Mouse (Mus musculus): ENCODE data around the gene Gm10309. TPM values are rescaled to one million over a fixed set of nuclear protein-coding genes. Genes with fewer than 3 reads are reported as not detected.

Gene Gm10309
- polyA plus RNA-seq, 1 experiment from 2014 or later = 0.53 TPM

DNA sequence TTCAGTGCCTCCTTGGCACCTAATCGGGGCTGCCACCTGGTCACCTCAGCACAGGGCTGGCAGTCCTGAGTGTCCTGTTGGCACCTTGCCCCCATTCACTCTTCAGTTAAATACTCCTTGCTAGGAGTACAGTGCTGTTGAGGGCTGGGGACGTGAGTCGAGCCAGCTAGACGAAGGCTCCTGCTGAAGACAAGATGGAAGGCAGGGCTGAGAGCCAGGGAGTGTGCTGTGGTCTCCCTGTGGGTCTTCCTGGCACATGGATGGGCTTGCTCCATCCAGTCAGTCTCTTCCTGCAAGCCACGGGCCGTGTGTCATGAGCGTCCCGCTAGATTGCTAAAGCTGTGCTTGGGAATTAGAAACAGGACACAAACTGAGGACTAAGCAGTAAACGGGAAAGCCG lies 30.1 kb upstream of the Gm10309 start:
- Histone ChIP-seq H3K9me3 (ENCODE audit: low read depth, low read length) (no peaks in the 10 kb centered on the region), H3K36me3 (ENCODE audit: insufficient read depth) (no peaks in the 10 kb centered on the region), H3K27ac (ENCODE audit: low read depth) (no peak overlapping the region), H3K9ac (no peak overlapping the region), H3K4me3 (ENCODE audit: low read depth, low read length) (no peak overlapping the region), H3K27me3 (ENCODE audit: insufficient read depth, low read length) (no peaks in the 10 kb centered on the region), H3K4me1 (ENCODE audit: insufficient read depth) (no peaks in the 10 kb centered on the region), H3K4me2 (no peak overlapping the region)
- DNase-seq (no peak), ATAC-seq (ENCODE audit: insufficient read depth) (peak; percentile 7; the same call in 1 of the 2 replicates)
- 76% methylated on average over 10 of the region's 10 CpGs for WGBS
- no peak for TF ChIP-seq CTCF (IDR thresholded peaks at IDR 0.05; ENCODE audit: low read depth)

DNA sequence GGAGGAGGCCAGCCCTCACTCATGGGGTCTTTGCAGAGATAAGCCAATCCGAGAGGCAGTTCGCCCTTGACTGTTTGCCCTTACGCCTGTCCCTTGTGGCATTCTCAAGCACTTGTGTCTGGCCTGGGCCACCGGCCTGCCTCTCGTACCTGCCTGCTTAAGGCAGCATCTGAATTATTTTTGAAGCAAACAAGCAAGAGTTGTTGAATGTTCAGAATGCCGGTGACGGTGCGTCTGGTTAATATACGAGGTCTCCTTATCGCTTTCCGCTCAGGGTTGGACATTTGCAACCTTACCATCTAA lies 28.5 kb upstream of the Gm10309 start:
- ATAC-seq (ENCODE audit: insufficient read depth) (no peak), DNase-seq (no peak)
- Histone ChIP-seq H3K4me1 (ENCODE audit: insufficient read depth) (no peaks in the 10 kb centered on the region), H3K9ac (no peak overlapping the region), H3K27me3 (ENCODE audit: insufficient read depth, low read length) (no peaks in the 10 kb centered on the region), H3K27ac (ENCODE audit: low read depth) (no peak overlapping the region), H3K9me3 (ENCODE audit: low read depth, low read length) (no peaks in the 10 kb centered on the region), H3K4me2 (no peak overlapping the region), H3K36me3 (ENCODE audit: insufficient read depth) (no peaks in the 10 kb centered on the region), H3K4me3 (ENCODE audit: low read depth, low read length) (no peak overlapping the region)
- 70% methylated on average over 11 of the region's 11 CpGs for WGBS
- no peak for TF ChIP-seq CTCF (IDR thresholded peaks at IDR 0.05; ENCODE audit: low read depth)

DNA sequence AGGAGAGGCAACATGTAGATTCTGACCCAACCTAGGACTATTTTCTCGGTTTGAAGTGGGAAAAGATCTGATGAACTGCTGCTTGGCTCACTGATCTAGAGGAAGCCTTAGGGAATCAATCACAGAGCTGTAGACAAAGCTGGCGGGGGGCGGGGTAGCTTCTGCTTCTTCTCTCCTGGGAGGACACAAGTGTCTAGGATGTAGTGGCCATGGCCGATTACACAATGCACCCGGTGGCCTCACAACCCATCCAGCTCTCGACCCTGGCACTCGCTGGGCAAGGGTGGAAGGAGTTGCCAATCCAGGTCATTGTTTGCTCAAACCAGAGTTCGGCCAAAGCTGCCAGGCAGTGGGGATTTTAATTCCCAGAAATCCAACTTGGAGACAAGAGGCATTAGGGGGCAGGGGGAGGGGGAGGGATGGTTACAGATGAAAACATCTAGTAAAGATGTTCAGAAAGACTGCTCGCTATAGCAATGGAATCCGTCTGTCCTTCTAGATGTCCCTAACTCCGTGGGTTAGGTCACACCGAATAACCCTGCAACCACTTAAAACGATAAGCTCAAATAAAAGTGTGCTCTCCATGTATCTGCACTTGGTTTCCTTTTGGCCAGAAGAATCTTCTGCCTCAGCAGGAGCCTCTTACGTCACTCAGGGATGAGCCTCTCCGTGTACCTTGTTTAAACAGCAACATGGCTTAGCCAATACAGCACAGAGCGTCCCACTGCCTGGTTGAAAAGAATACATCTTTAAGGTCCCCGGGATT lies 27.9 kb upstream of the Gm10309 start:
- Histone ChIP-seq H3K4me1 (ENCODE audit: insufficient read depth) (no peaks in the 10 kb centered on the region), H3K27ac (ENCODE audit: low read depth) (no peak overlapping the region), H3K9ac (no peak overlapping the region), H3K4me2 (no peak overlapping the region), H3K9me3 (ENCODE audit: low read depth, low read length) (no peaks in the 10 kb centered on the region), H3K27me3 (ENCODE audit: insufficient read depth, low read length) (no peaks in the 10 kb centered on the region), H3K36me3 (ENCODE audit: insufficient read depth) (no peaks in the 10 kb centered on the region), H3K4me3 (ENCODE audit: low read depth, low read length) (no peak overlapping the region)
- DNase-seq (no peak), ATAC-seq (ENCODE audit: insufficient read depth) (no peak)
- no peak for TF ChIP-seq CTCF (IDR thresholded peaks at IDR 0.05; ENCODE audit: low read depth)
- WGBS = 54% methylated on average over 17 of the region's 17 CpGs

DNA sequence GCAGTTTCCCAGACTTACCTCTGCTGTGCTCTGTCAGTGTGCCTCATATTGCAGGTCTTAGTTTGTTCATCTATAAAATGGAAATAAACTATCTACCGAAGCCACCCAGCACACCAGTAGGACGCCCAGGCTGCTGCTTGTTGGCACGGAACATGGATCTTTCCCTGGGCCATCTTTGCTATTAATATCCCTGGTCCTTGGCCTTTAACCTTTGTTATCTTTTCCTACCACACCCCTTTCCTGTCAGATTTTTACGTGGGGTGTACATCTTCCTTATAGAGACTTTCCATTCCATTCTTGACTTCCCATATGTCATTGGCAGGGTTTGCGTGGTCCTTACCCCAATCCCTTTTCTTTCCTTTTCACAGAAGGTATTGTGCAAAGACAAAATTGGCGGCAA lies 26.2 kb upstream of the Gm10309 start:
- H3K9me3 ChIP-seq (ENCODE audit: low read depth, low read length) = no peaks in the 10 kb centered on the region
- no peak for DNase-seq
- no peaks in the 10 kb centered on the region for H3K27me3 ChIP-seq (ENCODE audit: insufficient read depth, low read length)
- no peak overlapping the region for H3K9ac ChIP-seq
- no peak overlapping the region for H3K4me2 ChIP-seq
- H3K36me3 ChIP-seq (ENCODE audit: insufficient read depth) = no peaks in the 10 kb centered on the region
- 68% methylated on average over 6 of the region's 6 CpGs for WGBS
- no peak for TF ChIP-seq CTCF (IDR thresholded peaks at IDR 0.05; ENCODE audit: low read depth)
- H3K4me3 ChIP-seq (ENCODE audit: low read depth, low read length) = no peak overlapping the region
- no peak overlapping the region for H3K27ac ChIP-seq (ENCODE audit: low read depth)
- ATAC-seq (ENCODE audit: insufficient read depth) = no peak
- H3K4me1 ChIP-seq (ENCODE audit: insufficient read depth) = no peaks in the 10 kb centered on the region

DNA sequence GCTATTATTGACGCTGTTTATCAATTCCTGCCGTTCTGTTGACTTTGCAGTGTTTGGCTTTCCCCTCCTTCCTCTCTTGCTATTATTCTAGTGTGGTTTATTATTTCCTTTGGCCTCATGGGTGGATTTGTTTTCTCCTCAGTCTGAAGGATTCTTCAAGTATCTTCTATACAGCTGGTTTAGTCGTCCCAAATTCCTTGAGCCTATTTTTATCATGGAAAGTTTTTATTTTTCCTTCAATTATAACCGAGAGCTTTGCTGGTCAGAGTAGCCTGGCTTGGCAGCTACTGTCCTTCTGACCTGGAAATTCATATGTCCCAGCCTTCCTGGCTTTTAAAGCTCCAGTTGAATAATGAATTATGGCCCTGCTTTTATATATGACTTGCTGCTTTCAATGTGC lies 24.4 kb upstream of the Gm10309 start:
- 35% methylated on average over 4 of the region's 4 CpGs for WGBS
- Histone ChIP-seq H3K9me3 (ENCODE audit: low read depth, low read length) (no peaks in the 10 kb centered on the region), H3K27me3 (ENCODE audit: insufficient read depth, low read length) (no peaks in the 10 kb centered on the region), H3K4me2 (no peak overlapping the region), H3K4me1 (ENCODE audit: insufficient read depth) (no peaks in the 10 kb centered on the region), H3K36me3 (ENCODE audit: insufficient read depth) (no peaks in the 10 kb centered on the region), H3K9ac (no peak overlapping the region), H3K27ac (ENCODE audit: low read depth) (no peak overlapping the region), H3K4me3 (ENCODE audit: low read depth, low read length) (no peak overlapping the region)
- ATAC-seq (ENCODE audit: insufficient read depth) (no peak), DNase-seq (peak; percentile 34)
- TF ChIP-seq CTCF (IDR thresholded peaks at IDR 0.05; ENCODE audit: low read depth) = no peak

DNA sequence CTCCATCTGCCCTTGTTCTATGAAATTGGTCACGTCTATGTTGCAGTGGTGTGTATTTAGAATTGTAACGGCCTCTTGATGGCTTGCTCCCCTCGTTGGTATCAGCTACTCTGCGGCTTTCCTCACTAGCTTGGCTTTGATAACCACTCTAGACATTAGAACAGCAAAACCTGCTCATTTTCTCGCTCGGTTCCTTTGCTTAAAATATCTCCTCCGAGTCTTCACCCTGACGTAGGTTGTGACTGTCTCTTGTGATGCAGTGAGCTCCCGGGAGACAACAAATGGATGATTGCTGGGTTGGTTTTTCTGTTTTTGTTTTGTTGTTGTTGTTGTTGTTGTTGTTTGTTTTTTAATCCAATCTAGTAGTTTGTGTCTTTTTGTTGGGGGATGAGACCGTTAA lies 24.0 kb upstream of the Gm10309 start:
- no peak overlapping the region for H3K9ac ChIP-seq
- no peaks in the 10 kb centered on the region for H3K9me3 ChIP-seq (ENCODE audit: low read depth, low read length)
- no peak for DNase-seq
- no peak overlapping the region for H3K4me3 ChIP-seq (ENCODE audit: low read depth, low read length)
- TF ChIP-seq CTCF (IDR thresholded peaks at IDR 0.05; ENCODE audit: low read depth) = no peak
- 71% methylated on average over 10 of the region's 10 CpGs for WGBS
- no peak overlapping the region for H3K27ac ChIP-seq (ENCODE audit: low read depth)
- ATAC-seq (ENCODE audit: insufficient read depth) = no peak
- no peak overlapping the region for H3K4me2 ChIP-seq
- H3K4me1 ChIP-seq (ENCODE audit: insufficient read depth) = no peaks in the 10 kb centered on the region
- H3K36me3 ChIP-seq (ENCODE audit: insufficient read depth) = no peaks in the 10 kb centered on the region
- H3K27me3 ChIP-seq (ENCODE audit: insufficient read depth, low read length) = no peaks in the 10 kb centered on the region

DNA sequence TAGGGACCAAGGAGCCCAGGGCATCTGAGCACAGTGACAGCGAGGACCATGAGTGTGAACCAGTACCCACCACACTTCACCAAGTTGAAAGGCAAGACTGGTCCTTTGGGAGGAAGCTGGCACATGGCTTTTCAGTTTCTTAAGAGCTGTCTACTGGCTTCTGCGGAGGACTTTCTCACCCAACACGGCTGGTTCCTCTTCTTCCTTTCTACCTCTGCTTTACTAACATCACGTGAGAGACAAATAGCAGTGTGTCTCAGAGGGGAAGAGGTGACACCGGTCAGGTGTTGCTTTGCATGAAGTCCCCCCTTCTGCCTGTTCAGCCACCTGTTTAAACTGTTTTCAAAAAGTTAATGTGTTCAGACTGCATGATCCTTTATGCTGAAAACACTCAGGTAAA lies 22.3 kb upstream of the Gm10309 start:
- Histone ChIP-seq H3K27me3 (ENCODE audit: insufficient read depth, low read length) (no peaks in the 10 kb centered on the region), H3K36me3 (ENCODE audit: insufficient read depth) (no peaks in the 10 kb centered on the region), H3K4me1 (ENCODE audit: insufficient read depth) (no peaks in the 10 kb centered on the region), H3K9ac (no peak overlapping the region), H3K4me2 (no peak overlapping the region), H3K27ac (ENCODE audit: low read depth) (no peak overlapping the region), H3K9me3 (ENCODE audit: low read depth, low read length) (no peaks in the 10 kb centered on the region), H3K4me3 (ENCODE audit: low read depth, low read length) (no peak overlapping the region)
- WGBS = 88% methylated on average over 5 of the region's 5 CpGs
- no peak for ATAC-seq (ENCODE audit: insufficient read depth)
- DNase-seq = no peak
- no peak for TF ChIP-seq CTCF (IDR thresholded peaks at IDR 0.05; ENCODE audit: low read depth)

DNA sequence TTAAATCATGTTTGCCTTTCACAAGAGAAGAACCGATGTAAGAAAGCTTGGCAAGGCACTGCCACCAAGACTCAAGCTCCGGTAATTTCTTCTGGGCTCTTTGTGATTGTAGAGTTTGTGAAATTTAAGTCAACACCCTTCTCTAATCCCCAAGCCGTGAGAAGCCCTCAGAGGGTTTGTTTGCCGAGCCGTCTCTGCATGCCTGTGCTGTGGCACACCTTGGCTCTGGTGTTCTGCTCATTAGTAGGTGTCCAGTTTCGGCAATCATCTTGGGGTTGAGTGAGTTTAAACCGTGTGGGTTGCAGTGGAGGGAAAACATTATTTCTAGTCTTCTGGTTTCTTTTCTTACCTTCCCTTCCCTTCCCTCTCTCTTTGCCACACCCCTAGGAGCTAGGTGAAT lies 21.0 kb upstream of the Gm10309 start:
- Histone ChIP-seq H3K27me3 (ENCODE audit: insufficient read depth, low read length) (no peaks in the 10 kb centered on the region), H3K4me3 (ENCODE audit: low read depth, low read length) (no peak overlapping the region), H3K36me3 (ENCODE audit: insufficient read depth) (no peaks in the 10 kb centered on the region), H3K9me3 (ENCODE audit: low read depth, low read length) (no peaks in the 10 kb centered on the region), H3K9ac (no peak overlapping the region), H3K27ac (ENCODE audit: low read depth) (no peak overlapping the region), H3K4me1 (ENCODE audit: insufficient read depth) (no peaks in the 10 kb centered on the region), H3K4me2 (no peak overlapping the region)
- no peak for TF ChIP-seq CTCF (IDR thresholded peaks at IDR 0.05; ENCODE audit: low read depth)
- ATAC-seq (ENCODE audit: insufficient read depth) = no peak
- 65% methylated on average over 7 of the region's 7 CpGs for WGBS
- no peak for DNase-seq

Data from lung, embryonic 14.5 days (tissue).